Mouse (Mus musculus) spleen, adult 12 weeks (tissue): Measurements from ENCODE around the gene Slc16a5.
"Not testable (repeated sequence)": the region's sequence is repeated elsewhere in the genome, so short reads cannot be mapped to it uniquely, and the experiment has no call there.

Experiments
- DNase-seq: peaks from one replicate; pipeline ENCODE4 v3.0.0; 2022; ENCODE audit warnings: low spot score

Slc16a5 gene

GRCm38 (mm10) chr11:115481553-115482259 is 19.4 kb downstream of the Slc16a5 start:
- no peak for DNase-seq

- no peak for DNase-seq
These were observed 21.0 kb downstream of the Slc16a5 start for GRCm38 (mm10) chr11:115483278-115483677.

GRCm38 (mm10) chr11:115483726-115484125 is 21.5 kb downstream of the Slc16a5 start:
- peak; percentile 73 for DNase-seq

GRCm38 (mm10) chr11:115485155-115485554 is 22.9 kb downstream of the Slc16a5 start:
- DNase-seq = no peak

- no peak for DNase-seq
These were observed 26.4 kb downstream of the Slc16a5 start for GRCm38 (mm10) chr11:115488551-115489104.

- no peak for DNase-seq
These were observed 28.4 kb downstream of the Slc16a5 start for GRCm38 (mm10) chr11:115490441-115491355.

GRCm38 (mm10) chr11:115491356-115492083 is 29.2 kb downstream of the Slc16a5 start, which contains the start of gene Nt5c:
Nt5c (minus strand) TSS chr11:115491862.
- peak; percentile 75 for DNase-seq

- DNase-seq = no peak
These were observed 30.1 kb downstream of the Slc16a5 start for GRCm38 (mm10) chr11:115492387-115492786.

GRCm38 (mm10) chr11:115496559-115496958 is 34.3 kb downstream of the Slc16a5 start:
- not testable (repeated sequence) for DNase-seq

- DNase-seq = no peak
These were observed 40.4 kb downstream of the Slc16a5 start for GRCm38 (mm10) chr11:115502636-115503035.

GRCm38 (mm10) chr11:115506586-115506985 is 44.3 kb downstream of the Slc16a5 start:
- DNase-seq = no peak

- DNase-seq = no peak
These were observed 45.8 kb downstream of the Slc16a5 start for GRCm38 (mm10) chr11:115508061-115508460.

- DNase-seq = no peak
These were observed 47.7 kb downstream of the Slc16a5 start for GRCm38 (mm10) chr11:115509773-115510506.

- DNase-seq = no peak
These were observed 48.2 kb downstream of the Slc16a5 start for GRCm38 (mm10) chr11:115510507-115510888.

- DNase-seq = peak; percentile 27
These were observed 48.8 kb downstream of the Slc16a5 start for GRCm38 (mm10) chr11:115511121-115511520.

- DNase-seq = no peak
These were observed 49.7 kb downstream of the Slc16a5 start for GRCm38 (mm10) chr11:115512004-115512403.

- DNase-seq = peak; percentile 30
These were observed 50.3 kb downstream of the Slc16a5 start for GRCm38 (mm10) chr11:115512407-115513183.

GRCm38 (mm10) chr11:115513271-115514237 is 51.3 kb downstream of the Slc16a5 start:
- DNase-seq = no peak

GRCm38 (mm10) chr11:115514238-115514663 is 52.0 kb downstream of the Slc16a5 start, which contains the start of gene Jpt1:
Jpt1 (minus strand) TSS chr11:115514387.
- DNase-seq = peak; percentile 95
